Mouse (Mus musculus): ENCODE data around the gene Larp4b. TPM values are rescaled to one million over a fixed set of nuclear protein-coding genes. Genes with fewer than 3 reads are reported as not detected.

Larp4b gene
- polyA plus RNA-seq, 1 experiment = 2.0 TPM

- Histone ChIP-seq H3K4me1 (ENCODE audit: control insufficient read depth) (peaks cover 41% of the 10 kb centered on the region), H3K9me3 (ENCODE audit: control insufficient read depth, low read length) (no peaks in the 10 kb centered on the region), H3K27me3 (ENCODE audit: control insufficient read depth) (no peaks in the 10 kb centered on the region), H3K4me3 (replicated peaks) (no peak overlapping the region), H3K36me3 (ENCODE audit: control insufficient read depth) (peaks cover 56% of the 10 kb centered on the region)
- TF ChIP-seq TAL1 (IDR thresholded peaks at IDR 0.05; ENCODE audit: low read length) = no peak
- TF ChIP-seq GATA1 (IDR thresholded peaks at IDR 0.05; ENCODE audit: low read length) = no peak
These were observed 20.1 kb downstream of the Larp4b start for GRCm38 (mm10) chr13:9113735-9114134.

GRCm38 (mm10) chr13:9120835-9121542 is 27.3 kb downstream of the Larp4b start:
- no peak overlapping the region for H3K4me3 ChIP-seq (replicated peaks)
- peaks cover 41% of the 10 kb centered on the region for H3K4me1 ChIP-seq (ENCODE audit: control insufficient read depth)
- no peaks in the 10 kb centered on the region for H3K9me3 ChIP-seq (ENCODE audit: control insufficient read depth, low read length)
- H3K27me3 ChIP-seq (ENCODE audit: control insufficient read depth) = no peaks in the 10 kb centered on the region
- TF ChIP-seq GATA1 (IDR thresholded peaks at IDR 0.05; ENCODE audit: low read length) (no peak), TAL1 (IDR thresholded peaks at IDR 0.05; ENCODE audit: low read length) (no peak)
- H3K36me3 ChIP-seq (ENCODE audit: control insufficient read depth) = peaks cover 86% of the 10 kb centered on the region

GRCm38 (mm10) chr13:9122045-9122444 is 28.4 kb downstream of the Larp4b start:
- no peaks in the 10 kb centered on the region for H3K27me3 ChIP-seq (ENCODE audit: control insufficient read depth)
- peaks cover 91% of the 10 kb centered on the region for H3K36me3 ChIP-seq (ENCODE audit: control insufficient read depth)
- TF ChIP-seq GATA1 (IDR thresholded peaks at IDR 0.05; ENCODE audit: low read length) = no peak
- TF ChIP-seq TAL1 (IDR thresholded peaks at IDR 0.05; ENCODE audit: low read length) = no peak
- H3K4me1 ChIP-seq (ENCODE audit: control insufficient read depth) = peaks cover 37% of the 10 kb centered on the region
- H3K4me3 ChIP-seq (replicated peaks) = no peak overlapping the region
- H3K9me3 ChIP-seq (ENCODE audit: control insufficient read depth, low read length) = no peaks in the 10 kb centered on the region

- TF ChIP-seq GATA1 (IDR thresholded peaks at IDR 0.05; ENCODE audit: low read length) (no peak), TAL1 (IDR thresholded peaks at IDR 0.05; ENCODE audit: low read length) (no peak)
- Histone ChIP-seq H3K4me1 (ENCODE audit: control insufficient read depth) (peaks cover 12% of the 10 kb centered on the region), H3K4me3 (replicated peaks) (no peak overlapping the region), H3K9me3 (ENCODE audit: control insufficient read depth, low read length) (no peaks in the 10 kb centered on the region), H3K36me3 (ENCODE audit: control insufficient read depth) (peaks cover 95% of the 10 kb centered on the region), H3K27me3 (ENCODE audit: control insufficient read depth) (no peaks in the 10 kb centered on the region)
These were observed 31.5 kb downstream of the Larp4b start for GRCm38 (mm10) chr13:9125193-9125592.

DNA sequence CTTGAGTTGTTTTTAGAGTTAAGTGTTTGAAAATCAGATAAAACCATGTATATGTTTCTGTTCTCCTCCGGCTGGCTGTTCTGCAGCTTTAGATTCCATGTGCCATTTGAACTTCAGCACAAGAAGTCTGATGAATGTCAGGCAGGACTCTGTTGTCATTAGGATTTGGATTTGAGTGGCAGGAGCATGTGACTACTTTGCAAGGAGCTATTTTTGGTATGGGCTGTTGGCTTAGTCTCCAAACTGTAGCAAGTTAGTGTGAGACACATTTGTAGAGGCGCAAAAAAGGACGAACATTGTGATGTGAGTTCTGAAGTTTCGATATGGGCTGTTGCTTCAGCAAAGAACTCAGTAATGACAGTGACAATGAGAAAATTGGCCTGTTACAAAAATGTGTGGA is 34.0 kb downstream of the Larp4b start:
- no peaks in the 10 kb centered on the region for H3K27me3 ChIP-seq (ENCODE audit: control insufficient read depth)
- H3K4me1 ChIP-seq (ENCODE audit: control insufficient read depth) = peaks cover 5% of the 10 kb centered on the region
- no peaks in the 10 kb centered on the region for H3K9me3 ChIP-seq (ENCODE audit: control insufficient read depth, low read length)
- peaks cover 97% of the 10 kb centered on the region for H3K36me3 ChIP-seq (ENCODE audit: control insufficient read depth)
- no peak for TF ChIP-seq GATA1 (IDR thresholded peaks at IDR 0.05; ENCODE audit: low read length)
- TF ChIP-seq TAL1 (IDR thresholded peaks at IDR 0.05; ENCODE audit: low read length) = no peak
- no peak overlapping the region for H3K4me3 ChIP-seq (replicated peaks)

- Histone ChIP-seq H3K36me3 (ENCODE audit: control insufficient read depth) (peaks cover 97% of the 10 kb centered on the region), H3K4me1 (ENCODE audit: control insufficient read depth) (peaks cover 5% of the 10 kb centered on the region), H3K27me3 (ENCODE audit: control insufficient read depth) (no peaks in the 10 kb centered on the region), H3K4me3 (replicated peaks) (no peak overlapping the region), H3K9me3 (ENCODE audit: control insufficient read depth, low read length) (no peaks in the 10 kb centered on the region)
- no peak; the same call in 1 of the 2 replicates for TF ChIP-seq GATA1 (IDR thresholded peaks at IDR 0.05; ENCODE audit: low read length)
- TF ChIP-seq TAL1 (IDR thresholded peaks at IDR 0.05; ENCODE audit: low read length) = no peak
These were observed 35.1 kb downstream of the Larp4b start for GRCm38 (mm10) chr13:9128707-9129314.

DNA sequence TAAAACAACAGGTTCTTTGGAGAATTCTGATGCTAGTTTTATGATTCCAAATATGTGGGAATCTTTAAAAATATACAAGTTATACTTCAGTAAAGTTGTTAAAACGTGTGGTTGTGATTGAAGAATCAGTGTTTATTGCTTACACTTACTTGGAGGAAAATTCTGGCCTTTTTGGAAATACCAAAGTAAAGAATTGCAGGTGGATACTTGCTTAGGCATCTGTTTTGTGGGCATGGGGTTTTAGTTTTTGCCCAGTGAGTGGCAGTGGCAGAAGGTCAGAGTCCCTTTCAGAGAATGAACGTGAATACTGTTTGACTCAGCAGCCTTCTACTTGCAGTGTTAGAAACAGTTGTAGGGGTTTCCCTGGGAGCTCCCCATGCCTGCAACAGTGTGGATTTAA is 40.7 kb downstream of the Larp4b start:
- Histone ChIP-seq H3K4me1 (ENCODE audit: control insufficient read depth) (peaks cover 3% of the 10 kb centered on the region), H3K36me3 (ENCODE audit: control insufficient read depth) (peaks cover 93% of the 10 kb centered on the region), H3K9me3 (ENCODE audit: control insufficient read depth, low read length) (no peaks in the 10 kb centered on the region), H3K27me3 (ENCODE audit: control insufficient read depth) (no peaks in the 10 kb centered on the region), H3K4me3 (replicated peaks) (no peak overlapping the region)
- TF ChIP-seq GATA1 (IDR thresholded peaks at IDR 0.05; ENCODE audit: low read length) (no peak), TAL1 (IDR thresholded peaks at IDR 0.05; ENCODE audit: low read length) (no peak)

- no peaks in the 10 kb centered on the region for H3K9me3 ChIP-seq (ENCODE audit: control insufficient read depth, low read length)
- H3K4me1 ChIP-seq (ENCODE audit: control insufficient read depth) = no peaks in the 10 kb centered on the region
- H3K4me3 ChIP-seq (replicated peaks) = no peak overlapping the region
- no peaks in the 10 kb centered on the region for H3K27me3 ChIP-seq (ENCODE audit: control insufficient read depth)
- TF ChIP-seq TAL1 (IDR thresholded peaks at IDR 0.05; ENCODE audit: low read length) = no peak
- no peak for TF ChIP-seq GATA1 (IDR thresholded peaks at IDR 0.05; ENCODE audit: low read length)
- H3K36me3 ChIP-seq (ENCODE audit: control insufficient read depth) = peaks cover 93% of the 10 kb centered on the region
These were observed 42.4 kb downstream of the Larp4b start for GRCm38 (mm10) chr13:9136088-9136487.

DNA sequence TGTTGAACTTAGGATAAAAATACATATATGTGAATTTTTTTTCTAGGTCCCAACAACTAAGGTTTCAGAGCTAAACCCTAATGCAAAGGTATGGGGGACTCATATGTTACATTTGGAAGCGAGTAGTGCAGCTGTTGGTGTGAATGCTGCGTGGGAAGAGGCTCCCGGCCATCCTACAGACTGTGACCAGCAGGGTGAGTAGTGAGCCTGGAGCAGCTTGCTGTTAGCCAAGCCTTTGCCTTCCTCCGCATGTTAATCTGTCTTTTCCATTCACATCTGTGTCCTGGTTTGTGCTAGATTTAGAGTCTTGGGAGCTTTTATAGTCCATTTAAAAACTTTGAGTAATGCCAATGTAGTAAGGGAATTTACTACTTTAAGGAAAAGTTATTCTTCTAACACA is 43.1 kb downstream of the Larp4b start:
- no peak for TF ChIP-seq GATA1 (IDR thresholded peaks at IDR 0.05; ENCODE audit: low read length)
- no peak for TF ChIP-seq TAL1 (IDR thresholded peaks at IDR 0.05; ENCODE audit: low read length)
- H3K4me1 ChIP-seq (ENCODE audit: control insufficient read depth) = no peaks in the 10 kb centered on the region
- no peaks in the 10 kb centered on the region for H3K9me3 ChIP-seq (ENCODE audit: control insufficient read depth, low read length)
- H3K36me3 ChIP-seq (ENCODE audit: control insufficient read depth) = peaks cover 93% of the 10 kb centered on the region
- no peaks in the 10 kb centered on the region for H3K27me3 ChIP-seq (ENCODE audit: control insufficient read depth)
- H3K4me3 ChIP-seq (replicated peaks) = no peak overlapping the region

All from erythroblast, embryonic 14.5 days (primary cell).